Mouse (Mus musculus) forebrain, embryonic 13.5 days (tissue): ENCODE results near the gene Taok1. TPM values are rescaled to one million over a fixed set of nuclear protein-coding genes. Genes with fewer than 3 reads are reported as not detected.
A peak's percentile ranks its signal among the peaks of the same experiment; 100 is the strongest.

Source experiments
- ATAC-seq: fragments of 200-750 bp; cut with Nextera tagmentation; 2 replicates; pipeline ENCODE4 v1.8.0; 2017
- H3K27ac ChIP-seq: fragments of 300-500 bp; sonication (generic); 2 replicates; pipeline ENCODE4 v1.5.1; 2015; ENCODE audit warnings: inconsistent platforms, mild to moderate bottlenecking, moderate library complexity
- H3K27me3 ChIP-seq: fragments of 300-500 bp; sonication (generic); 2 replicates; pipeline ENCODE4 v1.6.1; 2015; ENCODE audit warnings: mild to moderate bottlenecking, inconsistent platforms
- H3K36me3 ChIP-seq: fragments of 300-500 bp; sonication (generic); 2 replicates; pipeline ENCODE4 v1.6.1; 2015; ENCODE audit warnings: mild to moderate bottlenecking, inconsistent platforms; ENCODE audit not compliant: poor library complexity, severe bottlenecking
- H3K4me1 ChIP-seq: fragments of 300-500 bp; sonication (generic); 2 replicates; pipeline ENCODE4 v1.6.1; 2015; ENCODE audit warnings: inconsistent platforms
- H3K4me2 ChIP-seq: fragments of 300-500 bp; sonication (generic); 2 replicates; pipeline ENCODE4 v1.6.1; 2015; ENCODE audit warnings: inconsistent platforms, mild to moderate bottlenecking, moderate library complexity
- H3K4me3 ChIP-seq: fragments of 300-500 bp; sonication (generic); 2 replicates; pipeline ENCODE4 v1.5.1; 2015; ENCODE audit warnings: mild to moderate bottlenecking, inconsistent platforms
- H3K9ac ChIP-seq: fragments of 300-500 bp; sonication (generic); 2 replicates; pipeline ENCODE4 v1.6.1; 2015; ENCODE audit warnings: mild to moderate bottlenecking, inconsistent platforms
- H3K9me3 ChIP-seq: fragments of 300-500 bp; sonication (generic); replicated peaks from 2 replicates; pipeline ENCODE4 v1.6.1; 2016; ENCODE audit warnings: inconsistent platforms
- WGBS: fragments of 180-500 bp; shearing (Covaris S2); methylation state at CpG from one replicate; pipeline ENCODE4 v1.1.7; 2015; 5-methylcytosine and 5-hydroxymethylcytosine counted together
- polyA plus RNA-seq: library from polyadenylated mRNA; unstranded; fragments of >200 nt; fragmentation: Nextera tagmentation; extraction: Ambion mirVana; gene quantifications from 2 replicates; pipeline ENCODE4 v1.2.1, GENCODE M21; 2015

Gene Taok1
- polyA plus RNA-seq, 1 experiment from 2014 or later: 25.8 TPM

DNA sequence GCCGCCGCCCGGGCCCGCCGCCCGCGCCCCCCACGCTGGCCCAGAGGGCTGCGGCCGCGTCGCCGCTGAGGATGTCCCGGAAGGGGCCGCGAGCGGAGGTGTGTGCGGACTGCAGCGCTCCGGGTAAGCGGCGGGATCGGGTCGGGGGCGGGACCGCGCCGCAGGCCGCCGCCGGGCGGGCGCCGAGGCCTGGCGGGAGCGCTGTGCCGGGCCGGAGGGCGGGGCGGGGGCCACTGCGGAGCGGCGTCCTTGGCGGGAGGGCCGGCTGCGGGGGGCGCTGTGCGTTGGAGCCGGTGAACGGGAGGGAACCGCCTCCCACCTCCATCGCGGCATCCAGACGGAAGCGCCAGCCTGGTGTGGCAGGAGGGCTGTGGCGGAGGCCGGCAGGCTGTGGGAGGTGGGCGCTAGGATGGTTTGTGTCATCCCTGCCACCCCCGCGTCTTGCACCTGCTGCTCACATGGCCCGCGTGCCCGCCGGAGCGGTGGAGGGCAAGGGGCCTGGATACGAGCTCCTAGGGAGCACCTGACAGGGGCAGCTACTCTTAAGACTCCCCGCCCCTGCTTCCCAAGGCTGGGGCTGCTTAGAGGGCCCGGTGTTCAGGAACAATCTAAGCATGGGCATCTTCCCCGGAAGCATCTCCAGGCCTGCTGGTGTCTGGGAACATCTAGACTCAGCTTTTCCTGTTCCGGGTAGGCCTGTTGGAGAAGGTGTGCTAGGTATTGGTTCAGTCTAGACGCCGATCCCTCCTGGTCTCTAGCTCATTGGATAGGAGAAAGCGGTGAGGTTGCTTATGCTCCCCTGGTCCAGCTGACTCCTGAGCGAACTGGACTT, 113.9 kb downstream of the Taok1 start, which contains the start of gene Git1:
Git1 (plus strand) TSS at position 51 of the 832 bp plus-strand sequence.
- Histone ChIP-seq H3K9ac (peak within 1 kb of the TSS; percentile 98), H3K4me1 (peaks cover 76% of the 10 kb centered on the region), H3K4me2 (peak within 1 kb of the TSS; percentile 99), H3K36me3 (0 out of 2 replicates have a peak, but pooled peaks cover 3% of the 10 kb centered on the region), H3K4me3 (peak within 1 kb of the TSS; percentile 97), H3K27me3 (no peaks in the 10 kb centered on the region), H3K27ac (peak within 1 kb of the TSS; percentile 85), H3K9me3 (no peaks in the 10 kb centered on the region)
- WGBS: 1% methylated on average over 29 of the region's 74 CpGs
- no peak for ATAC-seq

DNA sequence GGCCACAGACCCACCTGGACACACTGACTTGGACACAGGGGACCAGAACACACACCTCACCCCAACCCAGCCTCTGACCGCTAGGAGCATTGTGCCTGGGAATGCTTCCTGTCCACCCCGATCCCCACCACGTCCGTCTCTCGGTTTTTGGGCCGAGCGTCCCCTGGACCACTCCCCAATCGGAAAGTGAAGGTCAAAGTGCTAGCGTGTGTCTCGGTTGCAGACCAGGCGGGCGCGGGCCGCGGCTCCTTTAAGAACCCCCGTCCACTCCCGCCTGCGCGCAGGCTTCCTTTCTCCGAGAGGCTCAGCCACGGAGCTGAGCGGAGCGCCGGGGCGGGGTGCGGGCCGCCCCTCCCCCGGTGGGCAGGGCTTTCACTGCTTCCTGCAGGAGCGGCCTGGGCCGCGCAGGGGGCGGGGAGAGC, 114.7 kb downstream of the Taok1 start:
- H3K4me1 ChIP-seq: peaks cover 77% of the 10 kb centered on the region

DNA sequence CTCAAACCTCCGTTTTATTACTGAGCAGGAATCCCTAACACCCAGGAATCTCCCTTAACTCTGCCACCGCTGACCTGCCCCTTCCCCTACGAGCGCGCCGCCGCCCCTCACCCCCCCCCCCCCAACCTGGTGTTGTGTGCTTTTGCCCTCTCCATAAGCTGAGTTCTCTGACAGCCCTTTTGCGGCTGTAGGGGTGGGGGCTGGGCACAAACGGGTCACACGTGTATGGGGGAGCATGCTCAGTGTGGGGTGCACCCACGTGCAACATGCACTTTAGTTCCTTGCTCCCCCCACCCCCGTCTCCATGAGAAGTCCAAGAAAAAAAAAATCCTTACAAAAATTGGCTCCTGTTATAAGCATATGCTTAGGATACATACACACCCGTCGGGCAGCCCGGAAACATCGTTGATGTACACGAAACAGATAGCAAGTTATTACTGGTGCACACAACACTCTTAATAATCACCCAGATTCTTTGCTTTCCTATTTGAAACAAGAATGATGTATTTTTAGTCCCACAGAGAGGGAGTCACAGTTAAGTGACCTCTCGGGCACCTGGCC, 115.2 kb downstream of the Taok1 start:
- H3K27ac ChIP-seq: peak overlapping the region; percentile 83
- ATAC-seq: no peak
- H3K4me2 ChIP-seq: peak overlapping the region; percentile 99
- H3K9me3 ChIP-seq: no peaks in the 10 kb centered on the region
- peak overlapping the region; percentile 97 for H3K4me3 ChIP-seq
- WGBS: under 1% methylated on average over 18 of the region's 18 CpGs
- peaks cover 77% of the 10 kb centered on the region for H3K4me1 ChIP-seq
- H3K27me3 ChIP-seq: no peaks in the 10 kb centered on the region
- no peaks in the 10 kb centered on the region for H3K36me3 ChIP-seq
- H3K9ac ChIP-seq: peak overlapping the region; percentile 98

More for the DNA sequence above, 114.7 kb downstream of the Taok1 start:
- ATAC-seq: peak; percentile 76
- no peaks in the 10 kb centered on the region for H3K9me3 ChIP-seq
- H3K36me3 ChIP-seq: no peaks in the 10 kb centered on the region
- H3K4me3 ChIP-seq: peak overlapping the region; percentile 97
- under 1% methylated on average over 28 of the region's 32 CpGs for WGBS
- H3K4me2 ChIP-seq: peak overlapping the region; percentile 99
- H3K27me3 ChIP-seq: no peaks in the 10 kb centered on the region
- H3K27ac ChIP-seq: peak overlapping the region; percentile 83
- peak overlapping the region; percentile 98 for H3K9ac ChIP-seq

DNA sequence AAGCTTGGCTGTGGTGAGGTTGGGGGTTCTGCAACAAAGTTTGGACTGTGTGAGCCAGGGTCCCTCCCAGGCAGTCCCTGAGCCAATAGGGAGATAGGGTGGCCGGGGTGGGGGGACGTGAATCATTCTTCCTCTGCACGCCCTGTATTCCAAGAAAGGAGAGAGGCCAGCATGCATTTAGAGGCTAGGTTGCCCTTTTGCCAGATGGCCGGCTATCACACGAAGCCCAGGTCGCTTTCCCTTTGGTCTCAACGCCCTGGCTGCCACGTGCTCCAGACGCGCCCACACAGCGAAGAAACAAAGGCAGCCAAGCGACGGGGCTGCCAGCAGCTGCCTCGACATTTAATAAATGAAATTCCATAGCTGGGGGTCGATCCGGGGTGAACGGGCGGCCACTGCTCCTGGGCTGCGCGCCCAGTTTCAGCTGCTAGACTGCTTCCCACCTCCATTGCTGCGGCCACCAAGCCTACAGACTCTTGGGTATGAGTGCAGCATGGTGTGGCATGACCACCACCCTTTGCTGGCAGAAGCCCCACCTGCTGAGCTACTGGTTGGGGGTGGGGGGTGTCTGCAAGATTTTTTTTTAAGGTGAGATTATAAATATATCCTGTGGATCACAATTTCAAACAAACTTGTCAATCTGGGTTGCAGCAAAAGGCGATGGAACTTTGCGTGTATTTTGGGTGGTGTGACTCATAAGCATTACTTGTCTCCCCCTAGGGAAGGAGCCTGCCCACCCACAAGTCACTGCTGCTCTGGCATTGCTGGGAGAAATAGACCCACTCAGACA, 115.9 kb downstream of the Taok1 start:
- peak overlapping the region; percentile 98 for H3K9ac ChIP-seq
- peaks cover 77% of the 10 kb centered on the region for H3K4me1 ChIP-seq
- H3K4me2 ChIP-seq: peak overlapping the region; percentile 99
- H3K27ac ChIP-seq: peak overlapping the region; percentile 83
- no peaks in the 10 kb centered on the region for H3K9me3 ChIP-seq
- WGBS: 1% methylated on average over 23 of the region's 23 CpGs
- H3K27me3 ChIP-seq: no peaks in the 10 kb centered on the region
- no peaks in the 10 kb centered on the region for H3K36me3 ChIP-seq
- peak; percentile 59 for ATAC-seq
- H3K4me3 ChIP-seq: peak overlapping the region; percentile 97

DNA sequence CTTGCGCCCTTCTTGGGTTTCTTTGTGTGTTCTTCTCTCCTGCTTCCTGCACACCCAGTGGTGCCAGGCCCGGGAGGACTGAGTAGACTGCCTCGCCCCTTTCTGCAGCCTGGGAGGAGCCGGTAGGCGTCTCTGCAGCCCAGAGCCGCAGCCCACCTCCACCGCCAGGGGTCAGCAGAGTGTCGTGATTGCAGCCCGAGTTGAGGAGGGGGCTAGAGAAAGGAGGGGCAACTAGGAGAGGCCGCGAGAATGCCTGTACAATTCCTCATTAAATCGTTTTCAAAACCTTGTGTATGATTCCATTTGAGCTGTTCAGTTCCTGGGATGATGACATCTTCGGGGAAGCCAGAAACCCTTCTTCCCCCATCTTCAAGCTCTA, 116.5 kb downstream of the Taok1 start:
- Histone ChIP-seq H3K4me1 (peaks cover 83% of the 10 kb centered on the region), H3K27me3 (no peaks in the 10 kb centered on the region), H3K4me3 (peak overlapping the region; percentile 97), H3K9me3 (no peaks in the 10 kb centered on the region), H3K9ac (peak overlapping the region; percentile 98), H3K4me2 (peak overlapping the region; percentile 99), H3K36me3 (no peaks in the 10 kb centered on the region), H3K27ac (peak overlapping the region; percentile 83)
- ATAC-seq: peak; percentile 75
- WGBS: under 1% methylated on average over 13 of the region's 13 CpGs

DNA sequence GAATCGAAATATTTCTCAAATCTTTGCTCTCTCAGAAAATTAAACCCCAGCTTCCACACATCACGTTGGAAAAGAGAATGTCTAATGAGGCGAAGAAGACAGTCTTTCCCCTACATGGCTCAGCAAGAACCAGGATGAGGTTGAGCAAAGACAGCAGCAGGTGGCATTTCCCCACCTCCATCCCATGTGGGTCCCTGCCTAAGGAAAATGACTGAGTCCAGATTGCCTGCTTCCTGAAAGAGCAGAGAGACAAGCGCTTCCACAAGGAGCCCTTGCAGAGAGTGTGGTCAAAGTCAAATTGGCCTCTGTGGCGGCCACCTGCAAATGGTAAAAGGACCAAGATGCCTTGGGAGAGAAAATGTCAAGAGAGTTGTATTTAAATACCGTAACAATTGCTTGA, 117.2 kb downstream of the Taok1 start:
- Histone ChIP-seq H3K36me3 (no peaks in the 10 kb centered on the region), H3K27me3 (no peaks in the 10 kb centered on the region), H3K4me2 (peak overlapping the region; percentile 99), H3K9ac (peak overlapping the region; percentile 98; the same call in 1 of the 2 replicates), H3K4me1 (peaks cover 83% of the 10 kb centered on the region), H3K9me3 (no peaks in the 10 kb centered on the region), H3K4me3 (peak overlapping the region; percentile 96), H3K27ac (peak overlapping the region; percentile 92; the same call in 1 of the 2 replicates)
- no peak for ATAC-seq
- 69% methylated on average over 6 of the region's 6 CpGs for WGBS

DNA sequence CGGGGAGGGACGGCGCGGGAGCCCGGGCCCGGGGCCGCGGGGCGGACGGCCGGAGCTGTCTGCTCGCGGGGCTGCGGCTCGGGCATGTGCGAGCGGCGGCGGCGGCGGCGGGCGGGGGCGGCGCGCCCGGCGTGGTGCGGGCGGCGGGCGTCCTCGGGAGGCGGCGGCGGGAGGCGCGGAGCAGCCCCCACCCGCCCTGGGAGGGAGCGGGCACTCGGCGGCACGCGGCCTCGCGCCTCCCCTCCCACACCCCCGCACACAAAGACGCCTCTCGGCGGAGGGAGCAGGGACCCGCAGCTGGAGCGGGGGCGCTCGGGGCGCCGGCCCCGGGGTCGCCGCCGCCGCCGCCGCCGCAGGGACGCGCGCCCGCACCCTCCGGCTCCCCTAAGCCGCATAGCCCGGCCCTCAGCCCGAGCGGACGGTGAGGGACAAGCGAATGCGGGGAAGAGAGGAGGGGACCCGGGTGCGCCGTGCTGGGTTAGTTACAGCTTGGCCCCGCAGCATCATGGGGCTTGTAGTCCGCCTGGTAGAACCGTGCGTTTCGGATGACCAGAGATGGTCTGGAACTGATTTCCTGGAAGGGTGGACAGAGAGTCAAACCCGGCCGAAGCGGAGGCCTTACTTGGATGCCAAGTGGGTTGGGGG, 117.9 kb downstream of the Taok1 start, which contains the start of gene Ankrd13b:
Ankrd13b (minus strand) TSS at position 88 of the 645 bp plus-strand sequence.
- no peaks in the 10 kb centered on the region for H3K36me3 ChIP-seq
- peaks cover 82% of the 10 kb centered on the region for H3K4me1 ChIP-seq
- no peaks in the 10 kb centered on the region for H3K27me3 ChIP-seq
- peak; percentile 67 for ATAC-seq
- peak within 1 kb of the TSS; percentile 92 for H3K27ac ChIP-seq
- H3K9ac ChIP-seq: peak within 1 kb of the TSS; percentile 98
- peak within 1 kb of the TSS; percentile 96 for H3K4me3 ChIP-seq
- H3K9me3 ChIP-seq: no peaks in the 10 kb centered on the region
- WGBS: under 1% methylated on average over 41 of the region's 87 CpGs
- peak within 1 kb of the TSS; percentile 99 for H3K4me2 ChIP-seq

DNA sequence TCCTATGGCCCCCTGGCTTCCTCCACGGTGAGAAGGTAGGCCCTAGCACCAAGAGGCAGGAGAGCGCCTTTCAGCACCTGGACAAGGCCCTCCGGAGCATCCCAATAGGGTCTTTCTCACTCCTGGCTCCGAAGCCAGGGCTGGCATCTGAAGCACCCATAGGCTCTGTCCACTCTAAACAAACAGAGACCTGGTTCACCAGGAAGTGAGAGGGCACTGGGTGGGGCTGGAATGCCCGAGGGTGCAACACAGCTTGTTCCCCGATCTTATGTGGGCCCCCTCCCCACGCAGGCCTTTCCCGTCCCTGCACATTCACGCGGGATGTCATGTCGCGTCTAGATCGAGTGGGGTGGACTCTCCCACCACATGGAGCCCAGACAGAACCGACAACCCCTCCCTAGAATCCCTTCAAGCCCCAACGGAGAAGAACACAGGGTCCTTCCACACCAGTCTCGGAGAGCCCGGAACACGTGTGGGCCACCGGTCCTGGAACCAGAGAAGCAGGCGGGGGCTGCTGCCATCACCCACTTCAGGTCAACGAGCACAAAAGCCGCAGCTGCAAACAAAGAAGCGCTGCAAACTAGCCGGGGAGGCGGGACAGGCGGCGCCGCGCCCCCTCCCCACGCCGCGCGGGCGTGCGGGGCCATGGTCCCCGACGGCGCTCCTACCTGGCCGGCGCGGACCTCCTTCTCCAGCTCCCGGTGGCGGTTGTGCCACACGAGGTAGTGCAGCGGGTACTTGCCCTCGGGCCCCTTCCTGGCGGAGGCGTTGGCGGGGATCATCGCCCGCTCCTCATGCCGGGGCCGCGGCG, 118.6 kb downstream of the Taok1 start:
- no peak for ATAC-seq
- 1% methylated on average over 54 of the region's 55 CpGs for WGBS
- no peaks in the 10 kb centered on the region for H3K27me3 ChIP-seq
- H3K36me3 ChIP-seq: no peaks in the 10 kb centered on the region
- H3K4me2 ChIP-seq: peak overlapping the region; percentile 99
- H3K27ac ChIP-seq: peak overlapping the region; percentile 92
- peak overlapping the region; percentile 96 for H3K4me3 ChIP-seq
- peaks cover 78% of the 10 kb centered on the region for H3K4me1 ChIP-seq
- no peaks in the 10 kb centered on the region for H3K9me3 ChIP-seq
- peak overlapping the region; percentile 98 for H3K9ac ChIP-seq

DNA sequence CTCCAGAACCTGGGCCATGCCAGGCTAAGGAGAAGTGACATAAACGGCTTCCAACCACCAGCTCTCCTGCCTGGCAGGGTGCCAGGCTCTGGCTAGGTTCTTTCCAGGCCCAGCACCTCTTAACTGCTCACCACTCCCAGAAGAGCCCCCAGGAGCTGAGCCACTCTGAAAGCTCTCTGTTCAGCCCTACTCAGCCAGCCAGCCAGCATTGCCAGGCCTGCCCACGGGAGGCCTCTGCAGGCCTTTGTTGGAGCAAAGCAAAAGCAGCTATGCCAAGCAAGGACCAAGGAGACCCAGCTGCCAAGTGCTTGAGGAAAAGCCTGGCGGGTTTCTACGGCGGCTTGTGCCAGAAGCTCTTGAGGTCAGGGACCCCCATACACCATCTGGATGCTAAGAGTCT, 120.8 kb downstream of the Taok1 start:
- Histone ChIP-seq H3K27me3 (no peaks in the 10 kb centered on the region), H3K9ac (peak overlapping the region; percentile 98), H3K36me3 (peaks cover 4% of the 10 kb centered on the region; the same call in 1 of the 2 replicates), H3K4me2 (peak overlapping the region; percentile 99), H3K4me3 (peak overlapping the region; percentile 96), H3K9me3 (no peaks in the 10 kb centered on the region), H3K4me1 (peaks cover 85% of the 10 kb centered on the region), H3K27ac (peak overlapping the region; percentile 85)
- WGBS: 19% methylated on average over 5 of the region's 5 CpGs
- ATAC-seq: peak; percentile 28; the same call in 1 of the 2 replicates

DNA sequence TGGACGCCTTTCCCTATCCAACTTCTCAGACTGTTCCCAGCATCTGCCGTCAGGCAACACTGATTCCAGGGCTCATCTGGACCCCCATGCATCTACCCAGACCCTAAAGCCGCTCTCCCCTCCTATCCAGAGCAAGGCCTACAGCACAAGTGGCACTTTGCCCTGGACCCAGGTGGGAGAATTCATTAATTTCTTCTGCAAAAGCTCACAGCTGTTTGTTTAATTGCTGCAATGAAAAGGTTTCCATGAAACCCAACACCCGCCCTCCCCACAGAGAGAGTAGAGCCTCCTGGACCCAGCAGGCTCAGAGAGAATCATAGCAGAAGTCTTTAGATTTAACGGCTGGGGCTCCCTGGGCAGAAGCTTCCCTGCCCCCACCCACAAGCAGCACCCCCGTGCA, 122.4 kb downstream of the Taok1 start:
- Histone ChIP-seq H3K27ac (peak overlapping the region; percentile 85), H3K9ac (peak overlapping the region; percentile 45), H3K4me2 (peak overlapping the region; percentile 99), H3K4me1 (peaks cover 76% of the 10 kb centered on the region), H3K27me3 (no peaks in the 10 kb centered on the region), H3K4me3 (peak overlapping the region; percentile 9), H3K36me3 (peaks cover 4% of the 10 kb centered on the region; the same call in 1 of the 2 replicates), H3K9me3 (no peaks in the 10 kb centered on the region)
- no peak for ATAC-seq
- WGBS: 30% methylated on average over 6 of the region's 6 CpGs
